Mouse (Mus musculus) kidney, adult 11 months (tissue): ENCODE measurements at regions not wholly inside any gene's neighbourhood (a gene's known extent, or its start where the extent isn't known, plus 50 kb on each side); places are given as distances from the start of the nearest gene placed in this dataset.

Experiments
- DNase-seq: peaks from one replicate; pipeline ENCODE4 v3.0.0; 2022

- no peak for DNase-seq
Measured at GRCm38 (mm10) chr9:115551501-115551900, 241.3 kb upstream of the Stt3b start.

- DNase-seq, result no peak
Measured at GRCm38 (mm10) chr9:115558131-115558530, 247.9 kb upstream of the Stt3b start.

- no peak for DNase-seq
Measured at GRCm38 (mm10) chr9:115559521-115559920, 249.3 kb upstream of the Stt3b start.

- no peak for DNase-seq
Measured at GRCm38 (mm10) chr9:115561207-115561606, 251.0 kb upstream of the Stt3b start.

- no peak for DNase-seq
Measured at GRCm38 (mm10) chr9:115562783-115563182, 252.6 kb upstream of the Stt3b start.

GRCm38 (mm10) chr9:115564366-115564765 is 254.1 kb upstream of the Stt3b start:
- DNase-seq, result no peak

GRCm38 (mm10) chr9:115568693-115569334 is 258.6 kb upstream of the Stt3b start:
- no peak for DNase-seq

GRCm38 (mm10) chr9:115570998-115571397 is 260.8 kb upstream of the Stt3b start:
- no peak for DNase-seq

GRCm38 (mm10) chr9:115581116-115581515 is 270.9 kb upstream of the Stt3b start:
- DNase-seq, result no peak

GRCm38 (mm10) chr9:115583548-115583947 is 273.3 kb upstream of the Stt3b start:
- no peak for DNase-seq

- no peak for DNase-seq
Measured at GRCm38 (mm10) chr9:115584874-115585273, 274.7 kb upstream of the Stt3b start.

GRCm38 (mm10) chr9:115592466-115592865 is 282.2 kb upstream of the Stt3b start:
- no peak for DNase-seq

- no peak for DNase-seq
Measured at GRCm38 (mm10) chr9:115600228-115600627, 290.0 kb upstream of the Stt3b start.

- no peak for DNase-seq
Measured at GRCm38 (mm10) chr9:115600826-115601225, 290.6 kb upstream of the Stt3b start.

- no peak for DNase-seq
Measured at GRCm38 (mm10) chr9:115602772-115603171, 292.6 kb upstream of the Stt3b start.

GRCm38 (mm10) chr9:115604450-115604849 is 294.2 kb upstream of the Stt3b start:
- no peak for DNase-seq

- DNase-seq, result no peak
Measured at GRCm38 (mm10) chr9:115604968-115605682, 294.9 kb upstream of the Stt3b start.

GRCm38 (mm10) chr9:115607961-115608360 is 297.7 kb upstream of the Stt3b start:
- DNase-seq, result no peak

- no peak for DNase-seq
Measured at GRCm38 (mm10) chr9:115608377-115608776, 298.2 kb upstream of the Stt3b start.

- DNase-seq, result no peak
Measured at GRCm38 (mm10) chr9:115609904-115610303, 299.4 kb upstream of the Gadl1 start.

- no peak for DNase-seq
Measured at GRCm38 (mm10) chr9:115611713-115612112, 297.5 kb upstream of the Gadl1 start.

GRCm38 (mm10) chr9:115612908-115613307 is 296.3 kb upstream of the Gadl1 start:
- DNase-seq, result no peak

- no peak for DNase-seq
Measured at GRCm38 (mm10) chr9:115614007-115614406, 295.2 kb upstream of the Gadl1 start.

- DNase-seq, result no peak
Measured at GRCm38 (mm10) chr9:115617909-115618308, 291.3 kb upstream of the Gadl1 start.

GRCm38 (mm10) chr9:115623948-115624347 is 285.3 kb upstream of the Gadl1 start:
- DNase-seq, result no peak
